Mouse (Mus musculus) activated CD4-positive, CD25-positive, alpha-beta regulatory T cell, adult 4 months (primary cell): ENCODE measurements around the gene Slc2a13. TPM values are rescaled to one million over a fixed set of nuclear protein-coding genes. Genes with fewer than 3 reads are reported as not detected.

ENCODE experiments used
- ATAC-seq: one replicate; pipeline ENCODE4 v1.8.0; 2017
- polyA plus RNA-seq, 2 experiments: library from polyadenylated mRNA; unstranded; fragments of 100-300 nt; shearing (Covaris generic); gene quantifications; one replicate each; pipeline ENCODE4 v1.2.1; 2017

Slc2a13 gene
- polyA plus RNA-seq, 2 experiments from 2014 or later = 0.13 TPM; not detected in 1

DNA sequence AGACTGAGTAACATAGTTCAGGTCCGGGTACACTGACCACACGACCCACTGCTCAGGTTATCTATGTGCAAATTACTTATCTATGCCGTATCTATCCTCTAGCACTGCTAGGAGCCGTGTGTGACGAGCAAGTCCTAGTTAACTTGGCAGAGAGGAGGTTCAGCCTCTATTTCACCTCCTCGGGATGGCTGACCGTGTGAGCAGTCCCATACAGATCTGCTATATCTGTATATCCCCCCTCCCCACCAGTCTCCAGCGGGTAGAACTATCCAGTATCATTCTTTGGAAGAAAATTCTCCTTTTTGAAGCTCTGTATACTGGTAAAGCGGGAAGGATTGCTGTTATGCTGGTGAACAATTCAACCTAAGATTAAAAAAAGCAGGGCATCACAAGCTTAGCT, 70.8 kb downstream of the Slc2a13 start:
- no peak for ATAC-seq

DNA sequence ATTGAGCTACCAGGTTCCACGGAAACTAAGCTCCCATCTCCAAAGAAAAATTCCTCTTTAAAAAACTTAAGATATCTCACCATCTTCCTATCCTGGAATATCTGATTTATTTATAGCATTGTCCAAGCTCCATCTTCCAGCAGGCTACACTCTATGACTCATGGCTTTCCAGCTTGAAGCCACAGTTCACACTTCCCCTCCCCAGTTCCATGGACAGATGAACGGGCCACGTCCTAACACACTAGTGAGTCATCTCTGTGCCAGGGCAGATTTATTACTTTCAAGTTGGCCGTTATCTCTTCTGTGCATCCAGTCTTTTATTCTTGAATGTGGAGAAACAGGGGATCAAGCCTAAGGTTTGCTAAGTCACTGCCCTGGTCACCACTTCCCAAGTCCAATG, 78.0 kb downstream of the Slc2a13 start:
- no peak for ATAC-seq

DNA sequence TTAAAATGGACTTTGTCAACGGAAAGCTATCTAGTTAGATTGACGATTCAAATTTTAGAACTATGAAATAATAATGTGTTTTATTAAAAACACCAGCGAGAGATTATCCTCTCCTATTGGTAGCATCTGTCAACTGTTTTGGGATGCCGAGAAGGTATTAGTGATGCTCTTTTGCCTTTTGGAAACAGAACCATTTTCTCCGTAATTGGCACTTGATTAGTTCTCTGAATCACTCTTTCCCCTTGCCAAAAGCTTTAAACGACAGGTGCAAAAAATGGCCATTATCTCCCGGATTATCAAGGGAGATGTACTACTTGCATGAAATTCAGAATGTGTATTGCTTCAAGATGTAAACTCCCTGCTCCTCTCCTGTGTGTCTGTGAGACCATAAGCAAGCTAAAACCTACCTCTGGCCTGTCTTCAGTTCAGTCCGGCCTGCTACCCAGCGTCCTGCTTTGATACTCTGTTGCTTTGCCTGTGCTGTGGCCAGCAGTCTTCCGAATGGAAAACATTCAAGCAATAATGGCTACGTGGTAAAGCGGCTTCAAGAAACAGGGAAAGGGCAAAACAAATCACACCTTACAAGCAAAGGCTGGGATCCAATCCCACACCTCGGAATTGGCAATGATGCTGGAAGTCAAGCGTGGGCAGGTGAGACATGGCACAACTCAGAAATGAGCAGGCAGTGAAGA, 93.0 kb downstream of the Slc2a13 start:
- ATAC-seq = no peak

DNA sequence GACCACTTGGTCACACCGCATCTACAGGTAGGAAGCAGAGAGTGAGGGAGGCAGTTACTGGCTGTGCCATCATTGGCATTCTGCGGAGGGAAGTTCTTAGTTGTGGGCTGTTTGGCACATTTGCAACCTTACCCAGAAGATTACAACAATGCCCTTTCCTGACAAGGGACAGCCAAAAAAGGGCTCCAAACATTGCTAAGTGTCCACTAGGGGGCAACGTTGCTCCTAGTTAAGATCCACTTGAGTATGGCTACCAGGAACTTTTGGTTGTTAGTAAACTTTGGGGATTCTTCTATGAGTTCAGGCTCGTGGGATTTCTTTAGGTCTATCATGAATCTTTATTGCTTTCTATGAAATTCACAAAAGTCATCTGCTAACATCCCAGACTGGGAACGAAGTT, 95.3 kb downstream of the Slc2a13 start:
- no peak for ATAC-seq

DNA sequence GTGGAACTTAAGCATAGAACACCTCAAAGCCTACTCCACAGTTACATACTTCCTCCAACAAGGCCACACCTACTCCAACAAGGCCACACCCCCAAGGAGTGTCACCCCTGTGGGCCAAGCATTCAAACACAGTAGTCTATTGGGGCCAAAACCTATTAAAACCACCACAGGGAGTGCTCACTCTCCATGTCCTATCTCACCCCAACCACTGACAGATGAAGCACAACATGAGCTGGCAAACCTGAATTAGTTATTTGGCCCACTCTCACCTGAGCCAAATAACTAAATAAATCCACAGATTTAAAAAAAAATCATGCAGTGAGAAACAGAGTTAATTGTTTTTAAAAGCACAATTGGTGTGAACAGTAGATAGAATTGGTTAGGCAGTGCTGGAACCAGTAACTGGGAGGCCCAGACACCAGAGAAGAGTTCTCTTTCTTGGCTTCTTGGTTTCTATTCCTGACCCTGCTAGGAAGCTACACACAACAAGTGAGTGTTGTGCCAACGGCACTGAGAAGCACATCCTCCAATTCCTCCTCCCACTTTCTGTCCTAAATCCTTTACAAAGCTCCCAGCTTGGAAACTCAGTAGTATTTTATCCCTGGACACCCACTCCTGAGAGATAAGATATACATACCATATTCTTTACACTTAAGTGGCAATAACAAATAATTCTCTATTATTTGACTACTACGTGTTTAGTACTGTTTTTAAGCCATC, 99.2 kb downstream of the Slc2a13 start:
- ATAC-seq = no peak

DNA sequence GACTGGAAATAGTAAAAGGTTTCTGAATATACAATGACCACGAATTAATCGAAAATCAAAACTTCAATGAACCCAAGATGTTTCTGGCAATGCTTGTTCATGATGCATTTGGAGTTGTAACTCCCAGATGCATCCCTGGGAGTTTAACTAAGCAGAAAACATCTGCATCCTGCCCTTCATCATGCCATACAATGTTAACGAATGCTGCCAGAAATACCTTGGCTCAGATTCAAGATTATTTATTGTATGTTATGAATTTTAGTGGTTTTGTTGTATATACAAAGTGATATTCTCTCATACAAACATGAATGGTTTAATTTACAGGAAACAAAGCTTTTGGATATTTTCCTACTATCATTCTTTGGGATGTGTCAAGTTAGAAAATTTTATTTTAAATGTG, 107.7 kb downstream of the Slc2a13 start:
- no peak for ATAC-seq

DNA sequence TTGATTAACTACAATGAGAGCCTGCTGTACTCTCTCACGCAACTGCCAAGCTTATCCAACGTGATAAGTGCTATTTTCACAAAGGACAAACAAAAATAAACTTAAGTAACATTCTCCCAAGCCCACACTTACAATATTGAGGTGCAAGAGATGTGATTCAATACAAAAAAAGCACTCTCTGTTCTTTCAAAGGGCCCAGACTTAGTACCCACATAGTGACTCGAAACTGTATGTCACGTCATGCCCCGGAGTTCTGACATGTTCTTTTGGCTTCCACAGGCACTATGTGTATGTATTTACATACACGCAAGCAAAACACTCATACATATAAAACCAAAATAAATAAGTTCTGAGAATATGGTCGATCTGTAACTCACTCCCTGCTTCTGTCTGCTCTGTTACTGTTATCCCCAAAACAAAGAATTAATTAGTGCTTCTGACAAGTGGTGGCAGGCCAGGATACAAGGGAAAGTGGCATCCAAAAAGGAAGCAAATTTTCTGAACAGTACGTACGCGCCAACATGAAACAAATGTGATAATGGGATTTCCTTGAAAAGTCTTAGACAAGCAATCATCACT, 109.1 kb downstream of the Slc2a13 start:
- ATAC-seq = no peak

DNA sequence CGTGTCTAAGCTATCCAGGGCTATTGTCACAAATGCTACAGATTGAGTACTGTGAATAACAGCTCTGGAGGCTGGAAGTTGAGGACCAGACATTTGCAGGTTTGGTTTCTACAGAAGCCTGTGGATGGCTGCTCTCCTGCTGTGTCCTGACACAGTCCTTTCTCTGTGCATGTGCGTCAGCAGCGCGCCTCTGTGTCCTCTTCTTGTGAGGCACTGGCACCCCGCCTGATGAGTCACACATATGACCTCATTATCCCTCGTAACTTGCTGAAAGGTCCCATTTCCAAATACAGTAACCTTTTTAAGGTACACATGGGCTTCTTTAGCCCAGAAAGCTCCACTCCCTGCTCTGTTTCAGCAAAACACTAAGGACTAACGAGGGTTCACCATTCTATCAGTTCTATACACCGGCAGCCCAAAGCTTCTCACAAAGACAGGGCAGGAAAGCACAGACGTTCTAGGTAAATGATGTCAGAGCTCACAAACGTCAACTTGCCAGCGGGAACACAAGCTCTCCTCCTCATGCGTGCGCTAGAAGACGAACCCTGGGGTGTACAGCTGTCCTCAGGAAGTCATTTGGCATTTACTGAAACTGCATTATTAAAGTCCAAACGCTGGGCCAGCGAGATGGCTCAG, 109.9 kb downstream of the Slc2a13 start:
- no peak for ATAC-seq

DNA sequence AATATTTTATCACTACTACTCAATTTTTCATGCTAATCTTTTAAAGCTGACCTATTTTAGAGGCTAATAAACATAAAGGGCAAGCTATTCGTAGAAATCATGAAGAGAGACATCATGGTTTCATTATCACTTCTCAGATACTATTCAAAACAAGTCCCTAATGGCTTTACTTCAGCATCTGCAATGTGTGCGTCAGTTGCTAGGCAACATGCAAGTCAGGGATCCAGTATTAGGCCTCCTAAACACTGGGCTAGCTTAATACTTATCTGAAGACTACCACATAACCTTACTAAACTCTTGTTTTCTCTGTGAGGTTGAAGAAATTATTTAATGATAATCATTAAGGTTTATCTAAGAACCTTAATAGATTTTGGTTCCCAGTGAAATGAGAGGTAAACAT, 111.1 kb downstream of the Slc2a13 start:
- ATAC-seq = no peak

DNA sequence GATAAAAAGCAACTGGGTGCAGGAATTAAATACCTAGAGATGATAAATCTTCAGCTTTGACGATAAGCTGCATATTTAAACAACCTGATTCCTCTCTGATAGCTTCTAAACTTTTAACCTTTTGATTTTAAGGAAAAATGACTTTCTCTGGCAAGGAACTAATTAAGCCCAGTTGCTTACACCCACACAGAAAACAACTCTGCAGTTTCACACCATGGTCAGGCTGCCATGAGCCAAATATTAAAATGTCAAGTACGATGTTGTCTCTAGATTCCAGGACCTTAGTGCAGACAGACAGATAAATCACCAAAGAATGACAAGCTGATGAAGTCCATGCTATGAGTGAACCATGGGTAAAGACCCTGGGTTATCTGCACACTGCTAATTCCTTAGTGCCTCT, 115.9 kb downstream of the Slc2a13 start:
- no peak for ATAC-seq

DNA sequence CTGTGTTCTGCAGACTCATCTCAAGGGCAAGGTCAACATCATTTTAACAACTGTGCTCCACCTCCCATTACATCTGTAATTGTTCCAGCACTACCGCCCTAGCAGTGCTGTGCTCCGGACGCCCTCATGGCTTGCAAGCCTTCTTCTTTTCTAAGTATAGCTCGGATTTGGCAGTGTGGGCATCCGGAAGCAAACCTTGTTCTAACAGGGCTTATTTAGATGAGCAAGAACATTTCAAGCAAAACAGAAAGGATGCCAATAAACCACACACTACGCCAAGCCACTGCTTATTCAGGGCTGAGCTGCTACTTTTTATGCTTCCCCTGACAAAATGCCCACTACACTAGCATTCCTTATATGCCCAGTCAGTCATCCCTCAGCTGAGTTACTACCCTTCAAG, 127.7 kb downstream of the Slc2a13 start:
- no peak for ATAC-seq

DNA sequence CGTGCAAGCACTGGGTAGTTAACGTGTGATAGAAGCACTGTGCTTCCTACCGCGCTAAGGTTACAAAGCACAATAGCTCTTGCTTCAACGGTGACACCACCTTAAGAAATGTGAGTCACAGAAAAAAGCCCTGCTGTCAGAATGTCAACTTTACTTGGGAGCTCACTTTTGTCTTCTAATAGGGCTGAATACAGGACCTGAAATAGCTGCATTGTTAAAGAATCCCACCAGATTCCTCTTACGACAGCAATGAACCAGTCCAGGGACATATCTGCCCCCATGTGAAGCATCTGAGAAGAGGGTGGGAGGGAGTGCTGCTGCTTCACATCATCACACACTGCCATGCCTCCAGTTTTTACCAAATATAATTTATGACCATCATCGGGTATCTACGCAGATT, 129.6 kb downstream of the Slc2a13 start:
- ATAC-seq = no peak

DNA sequence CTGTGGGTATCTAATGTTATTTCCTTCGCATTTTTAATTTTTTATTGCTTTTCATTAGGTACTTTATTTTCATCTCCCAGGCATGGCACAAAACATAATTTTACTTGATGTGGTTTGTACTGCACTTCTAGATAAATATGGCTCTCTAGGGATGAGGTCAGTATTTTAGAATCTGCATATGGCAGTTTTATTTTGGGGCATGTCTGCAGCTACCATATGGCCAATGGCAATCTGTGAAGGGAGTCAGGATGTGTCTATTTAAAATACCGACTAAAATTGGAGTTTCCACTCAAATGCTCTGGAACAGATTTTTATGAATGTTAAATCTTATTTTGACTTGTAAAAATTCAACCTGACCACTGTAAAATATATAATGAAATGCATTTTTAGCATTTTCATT, 133.2 kb downstream of the Slc2a13 start:
- ATAC-seq = no peak

DNA sequence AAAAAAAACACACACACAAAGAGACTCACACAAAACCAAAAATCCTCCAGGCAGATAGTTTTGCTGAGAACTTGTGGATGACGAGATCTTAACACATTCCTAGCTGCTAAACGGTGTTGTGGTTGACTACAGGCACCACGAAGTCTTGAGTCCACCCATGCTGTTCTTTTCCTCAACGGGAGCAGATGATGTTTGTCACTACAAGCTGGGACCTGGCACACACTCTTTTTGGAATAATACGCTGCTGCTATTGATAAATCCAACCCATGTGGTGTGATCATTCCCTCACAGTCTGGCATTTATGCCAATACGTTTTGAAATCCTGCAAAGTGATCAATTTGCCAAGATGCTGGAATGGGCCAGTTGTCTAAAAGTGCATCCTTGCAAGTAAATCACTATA, 147.6 kb downstream of the Slc2a13 start:
- ATAC-seq = no peak

DNA sequence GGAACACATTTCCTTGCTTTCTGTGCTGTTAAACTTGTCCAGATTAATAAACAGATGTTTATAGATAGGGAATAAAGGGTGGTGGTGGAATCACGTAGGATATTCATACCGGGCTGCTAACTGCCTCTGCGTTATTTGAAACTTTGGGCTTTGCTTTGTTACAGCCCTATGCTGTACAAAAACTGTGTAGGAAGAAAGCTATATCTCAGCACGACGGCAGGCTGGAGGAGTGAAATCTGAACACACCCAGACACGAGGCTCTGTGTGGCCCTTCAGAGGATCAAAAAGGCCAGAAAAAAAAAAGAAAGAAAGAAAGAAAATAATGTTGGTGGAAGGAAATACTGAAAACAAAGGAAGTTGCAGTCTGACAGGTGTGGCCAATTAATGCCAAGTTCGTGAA, 166.1 kb downstream of the Slc2a13 start:
- ATAC-seq = no peak

DNA sequence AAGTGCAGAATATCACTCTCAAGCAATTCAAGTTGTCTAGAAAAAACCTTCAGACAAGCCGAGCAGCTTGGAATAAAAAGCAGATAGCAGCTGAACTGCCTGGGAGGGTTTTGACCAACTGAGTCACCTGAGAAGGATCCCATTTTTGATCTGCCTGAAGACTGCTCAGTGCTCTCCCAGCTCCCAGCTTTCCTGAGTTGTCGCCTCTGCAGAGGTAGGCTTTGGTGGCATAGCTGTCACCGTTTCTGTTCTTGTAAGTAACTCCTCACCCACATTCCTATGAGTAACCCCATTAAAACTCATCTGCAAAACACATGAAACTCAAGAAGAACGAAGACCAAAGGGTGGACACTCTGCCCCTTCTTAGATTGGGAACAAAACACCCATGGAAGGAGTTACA, 177.9 kb downstream of the Slc2a13 start:
- no peak for ATAC-seq

DNA sequence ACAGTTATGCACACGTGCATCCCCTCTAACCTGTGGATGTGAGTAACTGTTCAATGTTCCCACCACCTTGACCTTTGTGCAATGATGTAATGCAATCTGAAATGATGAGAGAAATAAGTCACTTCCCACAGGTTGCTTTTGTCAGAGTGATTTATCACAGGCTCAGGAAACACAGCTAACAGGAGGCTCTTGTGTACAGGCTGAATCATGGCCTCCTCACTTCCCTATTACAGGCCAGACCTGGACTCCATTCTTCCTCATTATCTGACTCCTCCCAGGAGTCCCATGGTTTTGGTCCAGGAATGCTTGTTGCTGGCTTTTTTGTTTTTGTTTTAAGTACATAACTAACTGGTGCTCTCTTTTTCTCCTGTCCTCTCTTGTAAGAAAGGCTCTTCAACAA, 189.4 kb downstream of the Slc2a13 start:
- no peak for ATAC-seq

DNA sequence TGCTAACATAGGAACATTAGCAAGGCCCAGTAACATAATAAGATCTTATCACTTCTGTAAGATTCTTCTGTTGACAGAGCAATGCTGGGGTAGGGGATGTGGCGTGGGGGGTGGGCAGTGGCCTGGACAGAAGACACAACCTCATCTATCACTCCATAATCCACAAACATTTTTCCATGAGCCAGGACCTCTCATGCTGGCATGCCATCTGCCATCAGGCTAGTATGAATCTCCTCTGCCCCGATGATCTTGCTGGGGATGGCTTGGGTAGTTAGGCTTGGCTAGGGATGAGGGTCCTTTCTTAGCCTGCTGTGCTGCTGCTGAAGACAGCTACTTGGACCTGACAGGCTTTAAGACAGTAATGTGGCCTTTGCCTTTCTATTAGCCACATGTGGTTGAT, 190.5 kb downstream of the Slc2a13 start:
- ATAC-seq = no peak

DNA sequence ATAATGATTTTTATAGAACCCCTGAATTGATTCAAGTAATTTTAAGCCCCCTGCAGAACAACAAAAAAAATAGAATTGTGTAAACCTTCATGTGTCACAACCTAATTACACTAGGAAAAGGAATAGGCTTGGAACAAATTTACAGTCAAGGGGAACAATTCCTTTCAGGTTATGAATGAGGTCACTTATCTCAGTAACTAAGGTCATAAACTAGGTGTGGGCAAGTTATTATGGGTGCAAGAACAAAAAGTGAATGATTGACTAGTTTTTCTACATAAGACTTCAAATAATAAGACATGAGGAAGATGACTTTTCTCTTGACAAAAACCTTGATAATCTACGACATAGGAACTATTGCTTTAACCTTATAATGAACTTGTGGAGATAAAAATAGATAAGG, 191.2 kb downstream of the Slc2a13 start:
- no peak for ATAC-seq

DNA sequence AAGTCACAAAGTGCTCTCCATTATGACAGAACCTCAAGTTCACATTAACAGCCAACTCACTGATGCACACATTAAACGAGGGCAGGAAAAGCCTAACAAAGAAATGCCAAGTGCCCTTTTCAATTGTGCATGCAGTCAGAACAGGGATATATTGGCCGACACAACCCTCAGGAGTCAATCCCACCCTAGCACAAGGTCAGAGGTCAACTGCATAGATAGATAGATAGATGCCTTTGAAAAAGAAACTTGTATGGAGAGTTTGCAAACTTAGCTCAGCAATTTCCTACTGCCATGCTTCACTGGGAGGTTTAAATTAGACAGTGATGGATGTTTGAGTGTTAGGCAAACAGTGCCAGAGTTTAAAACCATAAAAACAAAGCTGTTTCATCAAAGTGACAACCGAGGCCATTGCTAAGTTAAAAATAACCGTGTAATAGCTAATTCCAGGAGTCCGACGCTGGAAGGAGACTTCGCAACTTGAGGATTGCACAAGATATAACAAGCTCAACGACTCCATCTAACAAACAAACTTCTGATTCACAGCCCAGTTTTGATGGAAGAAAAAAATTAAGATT, 194.2 kb downstream of the Slc2a13 start:
- no peak for ATAC-seq

DNA sequence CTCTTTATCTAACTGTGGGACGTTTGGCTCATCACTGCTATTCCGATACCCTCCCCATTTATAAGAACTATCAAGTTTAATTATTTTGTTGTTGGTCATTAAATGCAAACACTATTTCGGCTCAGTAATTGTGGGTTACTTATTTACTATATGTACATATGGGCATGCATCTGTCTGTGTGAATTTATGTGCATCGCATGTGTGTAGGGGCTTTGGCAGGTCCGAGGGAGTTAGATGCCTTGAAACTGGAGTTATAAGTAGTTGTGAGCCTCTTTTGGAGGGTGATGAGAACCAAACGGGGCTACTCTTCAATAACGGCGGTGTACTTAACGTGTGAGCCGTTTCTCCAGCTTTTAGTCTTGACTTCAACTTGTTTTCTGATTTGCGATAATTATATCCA, 195.5 kb downstream of the Slc2a13 start:
- no peak for ATAC-seq

DNA sequence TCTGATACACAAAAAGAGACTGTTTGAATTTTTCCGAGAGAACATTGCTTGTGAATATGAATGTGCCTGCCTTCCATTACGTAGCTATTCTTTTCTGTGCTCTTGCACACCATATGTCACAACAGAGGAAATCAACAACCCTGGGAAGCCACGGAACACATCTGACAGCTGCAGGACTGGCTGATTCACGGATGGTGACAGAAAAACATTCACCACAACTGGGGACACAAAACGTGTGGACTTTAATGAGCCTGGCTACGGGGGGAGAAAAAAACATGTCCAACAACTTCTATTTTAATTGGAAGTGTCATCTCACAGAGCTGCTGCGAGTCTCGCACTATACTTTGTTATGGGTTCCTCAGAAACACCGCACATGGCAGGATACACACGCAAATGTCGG, 196.0 kb downstream of the Slc2a13 start:
- ATAC-seq = no peak

DNA sequence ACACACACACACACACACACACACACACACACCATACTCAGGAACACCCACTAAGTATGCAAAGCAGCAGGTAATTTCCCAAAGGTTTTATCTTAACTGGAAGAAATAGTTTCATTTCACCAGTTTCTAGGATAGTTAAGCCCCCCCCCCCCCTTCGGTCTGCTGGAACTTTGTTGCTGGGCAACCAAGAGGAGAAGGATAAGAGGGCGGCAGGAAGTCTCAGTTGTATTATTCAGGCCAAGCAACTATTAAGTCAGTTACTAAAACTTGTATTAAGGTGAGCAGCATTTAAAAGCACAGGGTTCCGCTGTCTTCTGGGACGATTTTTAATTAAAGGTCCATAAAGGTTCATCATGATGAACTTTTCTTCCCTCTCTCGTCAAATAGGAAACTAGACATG, 198.6 kb downstream of the Slc2a13 start:
- ATAC-seq = no peak

DNA sequence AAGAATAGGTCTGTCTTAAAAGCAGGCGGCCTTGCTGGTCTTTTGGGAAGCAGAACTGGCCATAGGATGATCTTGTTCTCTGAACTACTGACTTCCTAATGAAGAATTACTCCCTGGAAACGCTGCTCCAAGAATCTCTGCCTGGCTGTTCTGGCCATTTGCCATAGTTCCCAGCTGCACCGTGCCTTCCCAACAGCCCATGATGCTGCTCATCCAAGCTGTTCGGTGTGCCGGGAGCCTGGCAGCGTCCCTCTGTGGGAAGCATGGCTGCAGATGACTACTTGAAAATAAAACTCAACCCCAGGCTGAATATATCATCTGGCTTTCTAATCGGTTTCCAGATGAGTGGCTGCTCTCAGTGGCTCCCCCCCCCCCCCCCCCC, 199.9 kb downstream of the Slc2a13 start:
- no peak for ATAC-seq
